In the genomic region with DNA sequence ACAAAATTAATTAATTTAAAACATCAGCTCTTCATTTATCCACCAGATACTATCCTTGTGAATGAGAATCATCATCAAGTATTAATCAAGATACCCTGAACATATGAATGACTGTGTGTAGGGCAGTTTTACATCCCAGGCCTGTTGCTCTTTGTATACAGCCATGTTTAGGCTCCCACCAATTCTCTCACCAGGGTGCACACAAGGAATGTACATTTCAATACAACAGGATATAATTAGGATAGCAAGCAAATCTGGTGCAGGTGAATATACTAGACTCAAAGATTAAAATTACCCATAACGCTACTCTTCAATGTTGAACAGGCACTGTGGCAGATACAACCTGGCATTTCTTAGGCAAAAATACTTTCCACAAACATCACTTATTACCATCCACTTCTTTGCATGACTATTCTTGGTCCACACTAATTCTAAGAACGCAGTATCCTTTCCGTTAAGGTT, we compare ENCODE assay signal across 8 mouse cellular contexts. TPM values are rescaled to one million over a fixed set of nuclear protein-coding genes. Genes with fewer than 3 reads are reported as not detected.
DNase-seq lines count a peak whose midpoint lies in the region; ATAC-seq lines count a peak whose summit lies in the region.

No protein-coding gene starts in this region.

- peaks cover 2% of the 10 kb centered on the region; the same call in 1 of the 2 replicates for H3K36me3 ChIP-seq in heart, embryonic 12.5 days
- H3K36me3 ChIP-seq in heart, embryonic 16.5 days (ENCODE audit: control insufficient read depth, insufficient read depth), result no peaks in the 10 kb centered on the region

- H3K9me3 ChIP-seq in heart, embryonic 12.5 days (replicated peaks), result no peaks in the 10 kb centered on the region
- H3K9me3 ChIP-seq in heart, embryonic 16.5 days (replicated peaks; ENCODE audit: control insufficient read depth, low read length), result no peaks in the 10 kb centered on the region

- no peak for DNase-seq in heart, adult 18-20 months
- DNase-seq in Muller cell, postnatal 12 days (ENCODE audit: inconsistent ontology term), result peak; percentile 59
- DNase-seq in mesoderm, embryonic 11.5 days (ENCODE audit: low read depth, low spot score), result peak; percentile 7
- no peak for DNase-seq in adrenal gland, postnatal 25 days
- no peak for DNase-seq in frontal cortex, postnatal 10 days (ENCODE audit: low spot score in 2 of 2)
- no peak for DNase-seq in thymus, postnatal 25 days

- H3K4me2 ChIP-seq in heart, embryonic 12.5 days, result peak overlapping the region; percentile 79
- peak overlapping the region; percentile 72 for H3K4me2 ChIP-seq in heart, embryonic 16.5 days (ENCODE audit: low read depth, low read length)

- peaks cover 9% of the 10 kb centered on the region for H3K4me1 ChIP-seq in heart, embryonic 12.5 days (replicated peaks)
- peaks cover 12% of the 10 kb centered on the region for H3K4me1 ChIP-seq in heart, embryonic 16.5 days (ENCODE audit: control insufficient read depth, insufficient read depth, low read length)

- 9% methylated on average over 3 of the region's 3 CpGs for WGBS in heart, embryonic 12.5 days
- WGBS in heart, embryonic 16.5 days, result 5% methylated on average over 3 of the region's 3 CpGs

- H3K27ac ChIP-seq in heart, embryonic 12.5 days (ENCODE audit: poor library complexity, severe bottlenecking), result peak overlapping the region; percentile 98; the same call in 1 of the 2 replicates
- peak overlapping the region; percentile 99 for H3K27ac ChIP-seq in heart, embryonic 16.5 days (ENCODE audit: low read length)

- no peaks in the 10 kb centered on the region for H3K27me3 ChIP-seq in heart, embryonic 12.5 days (replicated peaks)
- H3K27me3 ChIP-seq in heart, embryonic 16.5 days (ENCODE audit: control insufficient read depth, insufficient read depth, low read length), result no peaks in the 10 kb centered on the region

- peak overlapping the region; percentile 97 for H3K9ac ChIP-seq in heart, embryonic 12.5 days
- peak overlapping the region; percentile 99 for H3K9ac ChIP-seq in heart, embryonic 16.5 days (ENCODE audit: low read length)

- ATAC-seq in heart, embryonic 12.5 days (ENCODE audit: insufficient number of reproducible peaks, low FRiP score), result no peak
- ATAC-seq in heart, embryonic 16.5 days (replicated peaks; ENCODE audit: extremely low read depth, insufficient read depth, low FRiP score), result no peak

- H3K4me3 ChIP-seq in heart, embryonic 12.5 days, result peak overlapping the region; percentile 84
- peak overlapping the region; percentile 82 for H3K4me3 ChIP-seq in heart, embryonic 16.5 days (ENCODE audit: low read length)

RNA-seq across cellular contexts. Expression of a gene that starts 2.2 kb away (rescaled TPM):
- 10.3 and 10.7 TPM in 2 replicates for polyA plus RNA-seq in heart, embryonic 12.5 days (2016; fragmentation: Nextera tagmentation; extraction: Ambion mirVana)
- total RNA-seq in heart, adult 18-20 months (2021), result 1 to 10 TPM; 3.1 to 3.2 TPM
- polyA plus RNA-seq in heart, embryonic 16.5 days (2015; fragmentation: Nextera tagmentation; extraction: Ambion mirVana), result 6.3 and 7.2 TPM in 2 replicates
- 7.9 and 12.0 TPM in 2 replicates for total RNA-seq in adrenal gland, postnatal 25 days (2021)

RNA-seq across cellular contexts. Expression of a gene that starts 2.3 kb away (rescaled TPM):
- polyA plus RNA-seq in heart, embryonic 12.5 days (2016; fragmentation: Nextera tagmentation; extraction: Ambion mirVana), result 132 and 143 TPM in 2 replicates
- total RNA-seq in heart, adult 18-20 months (2021), result 100 to 1,000 TPM; 113 to 127 TPM
- polyA plus RNA-seq in heart, embryonic 16.5 days (2015; fragmentation: Nextera tagmentation; extraction: Ambion mirVana), result 72.0 and 106 TPM in 2 replicates
- total RNA-seq in adrenal gland, postnatal 25 days (2021), result 241 and 268 TPM in 2 replicates

Comparison
In these comparisons a context has a peak if more than half of its experiments do, and no peak if none do; other contexts are left out.
1. DNase-seq: peak in Muller cell, postnatal 12 days (single experiment) and mesoderm, embryonic 11.5 days (single experiment); none in heart, adult 18-20 months (0 of 2), adrenal gland, postnatal 25 days (single experiment), frontal cortex, postnatal 10 days (0 of 2) and thymus, postnatal 25 days (single experiment).